Mouse (Mus musculus): Measurements from ENCODE around the gene Ckap5.
"Not testable (repeated sequence)": the region's sequence is repeated elsewhere in the genome, so short reads cannot be mapped to it uniquely, and the experiment has no call there.

The Ckap5 gene

DNA sequence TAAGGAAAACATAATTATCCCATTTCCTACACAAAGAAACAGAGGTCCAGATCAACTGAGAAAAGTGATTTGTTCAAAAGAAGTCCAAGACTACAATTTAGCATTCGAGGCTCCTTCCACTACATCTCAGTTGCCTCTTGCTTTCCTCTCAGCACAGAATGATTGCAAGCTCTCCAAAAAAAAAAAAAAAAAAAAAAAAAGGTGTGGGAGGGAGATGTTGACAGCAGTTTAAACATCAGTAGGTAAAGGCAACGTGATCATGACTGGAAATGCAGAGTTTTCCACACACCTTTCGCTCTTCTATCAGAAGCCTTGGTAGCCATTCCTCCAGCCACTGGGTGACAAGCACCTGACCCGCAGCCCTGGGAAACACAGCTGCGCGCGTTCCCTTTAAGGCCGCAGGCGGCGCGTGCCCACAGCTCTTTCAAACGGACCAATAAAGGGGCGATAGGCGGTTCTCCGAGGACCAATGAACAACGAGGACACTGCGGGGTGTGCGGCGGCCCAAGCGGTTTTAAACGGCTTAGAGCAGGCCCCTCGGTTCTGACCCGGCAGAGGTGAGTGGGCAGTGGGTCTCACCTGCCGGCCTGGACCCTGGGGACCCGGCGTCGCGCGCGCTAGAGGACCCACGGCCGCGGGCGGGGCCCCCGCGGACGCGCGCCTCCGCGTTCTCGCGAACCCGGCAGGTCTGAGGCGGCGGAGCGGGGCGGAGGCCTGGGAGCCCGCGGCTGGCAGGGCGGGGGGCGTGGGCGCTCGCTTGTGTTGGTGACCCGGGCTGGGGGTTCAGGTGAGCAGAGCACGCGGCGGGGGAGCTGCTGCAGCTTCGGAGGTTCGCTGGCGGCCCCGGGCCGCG is at the start of gene Ckap5:
Ckap5 (plus strand) TSS at position 469 of the 853 bp plus-strand sequence.
- DNase-seq (ENCODE audit: low read depth, low spot score): peak; percentile 95

DNA sequence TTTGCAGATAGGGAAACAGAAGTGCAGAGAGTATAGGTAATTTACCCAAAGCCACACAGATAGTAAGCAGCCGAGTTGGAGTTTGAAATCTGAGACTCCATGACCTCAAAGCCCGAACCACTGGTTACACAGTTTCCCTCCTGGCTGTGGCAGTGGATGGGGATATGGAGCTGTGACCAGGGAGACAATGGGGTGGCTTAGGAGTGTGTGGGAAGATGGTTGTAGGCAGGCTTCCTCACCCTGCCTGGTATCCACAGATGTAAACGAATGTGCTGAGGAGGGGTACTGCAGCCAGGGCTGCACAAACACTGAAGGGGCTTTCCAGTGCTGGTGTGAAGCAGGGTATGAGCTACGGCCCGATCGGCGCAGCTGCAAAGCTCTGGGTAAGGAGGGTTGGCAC is 49.7 kb upstream of the Ckap5 start:
- no peak for DNase-seq (ENCODE audit: low read depth, low spot score)

DNA sequence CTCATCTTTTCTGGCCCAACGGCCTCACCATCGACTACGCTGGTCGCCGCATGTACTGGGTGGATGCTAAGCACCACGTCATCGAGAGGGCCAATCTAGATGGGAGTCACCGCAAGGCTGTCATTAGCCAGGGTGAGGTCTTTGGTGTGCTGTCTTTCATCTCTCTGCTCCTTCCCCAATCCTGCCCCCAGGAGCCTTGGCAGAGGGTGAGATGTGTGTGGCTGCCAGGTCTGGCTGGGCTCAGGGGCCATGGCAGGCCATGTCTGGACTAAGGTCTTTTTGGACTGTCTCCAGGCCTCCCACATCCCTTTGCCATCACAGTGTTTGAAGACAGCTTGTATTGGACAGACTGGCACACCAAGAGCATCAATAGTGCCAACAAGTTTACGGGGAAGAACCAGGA is 46.2 kb upstream of the Ckap5 start:
- DNase-seq (ENCODE audit: low read depth, low spot score): no peak

DNA sequence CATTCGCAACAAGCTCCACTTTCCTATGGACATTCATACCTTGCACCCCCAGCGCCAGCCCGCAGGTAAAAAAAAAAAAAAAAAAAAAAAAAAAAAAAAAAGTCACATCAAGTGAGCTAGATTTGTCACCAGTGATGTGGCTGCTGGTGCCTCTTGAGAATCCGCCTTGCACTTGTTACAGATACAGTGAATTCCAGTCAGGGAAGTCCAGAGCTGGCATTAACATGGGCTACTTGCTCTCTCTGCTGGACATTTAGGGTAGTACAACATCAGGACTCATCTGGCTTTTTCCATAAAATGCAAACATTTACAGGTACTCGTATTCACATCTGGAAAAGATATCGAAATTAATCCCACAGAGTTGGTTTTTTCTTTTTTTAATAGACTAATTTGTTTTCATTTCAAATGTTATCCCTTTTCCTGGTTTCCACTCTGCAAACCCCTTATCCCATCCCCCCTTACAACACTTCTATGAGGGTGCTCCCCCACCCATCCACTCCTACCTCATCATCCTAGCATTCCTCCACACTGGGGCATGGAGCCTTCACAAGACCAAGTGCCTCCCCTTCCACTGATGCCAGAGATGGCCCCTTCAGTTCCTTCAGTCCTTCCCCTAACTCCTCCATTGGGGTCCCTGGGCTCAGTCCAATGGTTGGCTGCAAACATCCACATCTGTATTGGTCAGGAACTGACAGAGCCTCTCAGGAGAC is 45.6 kb upstream of the Ckap5 start:
- peak; percentile 82 for DNase-seq (ENCODE audit: low read depth, low spot score)

DNA sequence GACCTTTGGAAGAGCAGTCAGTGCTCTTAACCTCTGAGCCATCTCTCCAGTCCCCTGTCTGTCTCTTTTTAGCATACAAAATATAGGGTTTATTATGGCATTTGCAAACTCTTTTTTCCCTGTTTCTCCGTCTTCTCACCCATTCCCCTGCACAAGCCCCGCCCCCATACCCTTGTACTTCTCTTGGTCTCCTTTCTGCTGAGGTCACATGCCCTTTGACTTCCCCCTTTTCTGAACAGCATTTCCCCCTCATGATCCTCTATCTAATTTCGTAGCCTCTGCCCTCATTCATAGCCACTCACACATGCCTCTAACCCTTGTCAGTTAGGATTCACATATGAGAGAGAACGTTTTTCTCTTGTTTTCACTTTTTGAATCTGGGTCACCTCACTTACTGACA is 41.9 kb upstream of the Ckap5 start:
- DNase-seq (ENCODE audit: low read depth, low spot score): no peak

DNA sequence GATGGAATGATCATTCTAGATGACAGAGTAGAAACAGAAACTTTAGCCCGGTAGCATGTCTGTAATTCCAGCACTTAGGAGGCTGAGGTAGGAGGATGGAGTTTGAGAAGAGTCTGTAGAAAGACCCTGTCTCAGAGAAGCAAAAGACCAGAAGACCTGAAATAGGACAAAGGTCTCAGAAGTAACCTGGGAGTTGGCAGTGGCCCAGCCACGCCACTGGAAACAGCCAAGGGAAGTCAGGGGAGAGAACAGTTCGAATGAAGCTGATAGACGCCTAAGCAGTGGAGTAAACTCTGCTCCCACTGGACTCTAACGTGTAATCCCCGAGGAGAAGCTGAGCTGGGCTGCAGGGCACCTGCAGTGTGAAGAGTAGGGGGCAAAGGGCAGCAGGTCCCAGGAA is 41.3 kb upstream of the Ckap5 start:
- DNase-seq (ENCODE audit: low read depth, low spot score): no peak

DNA sequence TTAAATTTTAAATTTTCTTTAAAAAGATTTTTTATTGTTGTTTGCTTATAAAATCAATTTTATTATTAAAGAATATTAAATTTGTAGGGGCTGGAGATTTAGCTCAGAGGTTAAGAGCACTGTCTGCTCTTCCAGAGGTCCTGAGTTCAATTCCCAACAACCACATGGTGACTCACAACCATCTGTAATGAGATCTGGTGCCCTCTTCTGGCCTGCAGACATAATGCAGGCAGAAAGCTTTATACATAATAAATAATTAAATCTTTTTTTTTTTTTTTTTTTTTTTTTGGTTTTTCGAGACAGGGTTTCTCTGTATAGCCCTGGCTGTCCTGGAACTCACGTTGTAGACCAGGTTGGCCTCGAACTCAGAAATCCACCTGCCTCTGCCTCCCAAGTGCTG is 39.3 kb upstream of the Ckap5 start:
- not testable (repeated sequence) for DNase-seq (ENCODE audit: low read depth, low spot score)

DNA sequence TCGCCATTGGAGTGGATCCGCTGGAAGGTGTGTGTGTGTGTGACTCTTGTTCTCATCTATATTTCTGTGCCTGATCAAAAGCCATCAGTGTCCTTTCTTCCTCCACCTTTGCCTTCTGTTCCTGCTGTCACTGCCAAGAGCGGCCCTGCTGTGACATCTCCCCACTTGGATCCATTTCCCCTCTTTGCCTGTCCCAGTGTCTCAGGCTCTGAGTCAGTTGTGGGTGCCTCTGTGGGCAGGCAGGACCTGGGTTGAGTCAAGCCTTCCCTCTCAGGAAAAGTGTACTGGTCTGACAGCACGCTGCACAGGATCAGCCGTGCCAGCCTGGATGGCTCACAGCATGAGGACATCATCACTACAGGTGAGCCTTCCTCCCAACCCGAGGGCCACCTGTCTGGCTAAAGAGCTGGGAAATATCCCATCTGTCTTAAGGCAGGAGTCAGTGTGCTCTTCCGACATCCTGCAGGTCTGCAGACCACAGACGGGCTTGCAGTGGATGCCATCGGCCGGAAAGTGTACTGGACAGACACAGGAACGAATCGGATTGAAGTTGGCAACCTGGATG is 34.4 kb upstream of the Ckap5 start:
- DNase-seq (ENCODE audit: low read depth, low spot score): no peak

DNA sequence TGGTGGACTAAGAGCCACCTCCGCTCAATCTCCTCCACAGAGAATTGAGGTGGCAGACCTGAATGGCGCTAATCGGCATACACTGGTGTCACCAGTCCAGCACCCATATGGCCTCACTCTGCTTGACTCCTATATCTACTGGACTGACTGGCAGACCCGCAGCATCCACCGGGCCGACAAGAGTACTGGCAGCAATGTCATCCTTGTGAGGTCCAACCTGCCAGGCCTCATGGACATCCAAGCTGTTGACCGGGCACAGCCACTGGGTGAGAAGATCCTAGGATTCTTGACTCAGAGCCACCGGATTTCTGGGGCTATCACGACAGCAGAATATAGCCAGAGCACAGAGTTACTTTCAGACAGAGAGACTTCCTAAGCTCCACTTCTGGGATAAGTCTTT is 32.6 kb upstream of the Ckap5 start:
- no peak for DNase-seq (ENCODE audit: low read depth, low spot score)

DNA sequence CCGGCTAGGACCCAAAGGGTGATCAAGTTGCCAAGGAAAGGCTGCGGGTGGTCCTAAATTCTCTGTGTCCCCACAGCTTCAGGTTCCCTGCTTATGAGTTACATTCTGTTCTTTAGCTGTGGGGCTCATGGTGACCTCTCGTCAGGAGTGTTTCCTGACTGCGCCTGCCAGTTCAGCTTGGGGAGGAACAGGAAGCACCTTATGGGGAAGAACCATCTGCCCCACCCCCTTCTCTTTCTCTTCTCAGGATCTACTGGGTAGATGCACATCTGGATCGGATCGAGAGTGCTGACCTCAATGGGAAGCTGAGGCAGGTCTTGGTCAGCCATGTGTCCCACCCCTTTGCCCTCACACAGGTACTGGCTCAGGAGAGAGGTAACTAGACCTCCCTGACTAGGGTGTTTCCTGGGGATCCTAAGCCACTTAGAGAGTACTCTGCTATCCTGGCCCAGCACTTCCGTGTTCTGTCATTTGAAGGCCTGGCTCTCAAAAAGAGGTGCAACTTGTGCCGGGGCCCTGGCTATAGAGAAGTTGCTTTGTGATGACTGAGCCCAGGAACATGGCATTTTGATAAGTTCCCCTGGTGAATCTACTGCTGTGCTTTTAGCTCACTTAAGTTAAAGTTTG is 28.4 kb upstream of the Ckap5 start:
- DNase-seq (ENCODE audit: low read depth, low spot score): no peak

DNA sequence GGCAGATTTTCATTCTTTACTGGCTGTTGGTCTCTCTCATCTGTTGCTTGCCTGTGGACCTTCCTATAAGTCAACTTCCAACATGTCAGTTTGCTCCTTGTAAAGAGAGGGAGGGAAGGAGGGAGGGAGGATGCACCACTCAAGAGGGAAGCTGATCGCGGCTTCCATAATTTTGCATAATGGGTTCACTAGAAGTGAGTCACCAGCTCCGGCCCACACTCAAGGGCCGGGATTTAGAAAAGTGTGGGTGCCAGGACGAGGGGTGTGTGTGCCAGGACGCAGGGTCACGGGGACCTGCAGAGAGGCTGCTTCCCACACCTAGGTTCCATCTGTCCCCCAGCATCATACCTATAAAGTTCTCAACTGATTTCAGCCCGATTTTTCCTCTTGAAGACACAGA is 18.5 kb upstream of the Ckap5 start:
- DNase-seq (ENCODE audit: low read depth, low spot score): no peak

DNA sequence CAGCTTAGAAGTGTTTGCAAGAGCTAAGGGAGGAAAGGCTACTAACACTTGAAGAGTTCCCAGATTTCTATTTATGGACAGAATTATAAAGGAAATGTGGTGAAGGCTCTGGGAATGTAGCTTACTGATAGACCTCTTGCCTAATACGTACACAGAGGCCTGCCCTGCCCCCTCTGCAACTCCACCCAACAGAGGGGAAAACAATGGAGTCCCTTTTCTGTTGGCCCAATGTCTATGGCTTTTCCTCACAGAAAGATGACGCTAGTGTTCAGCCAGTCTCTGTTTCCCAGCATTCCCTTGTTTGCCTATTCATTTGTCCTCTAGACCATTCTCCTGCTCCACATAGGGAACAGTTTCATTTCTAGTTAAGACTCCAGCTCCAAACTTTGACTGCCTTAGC is 9.4 kb upstream of the Ckap5 start:
- peak; percentile 12 for DNase-seq (ENCODE audit: low read depth, low spot score)

DNA sequence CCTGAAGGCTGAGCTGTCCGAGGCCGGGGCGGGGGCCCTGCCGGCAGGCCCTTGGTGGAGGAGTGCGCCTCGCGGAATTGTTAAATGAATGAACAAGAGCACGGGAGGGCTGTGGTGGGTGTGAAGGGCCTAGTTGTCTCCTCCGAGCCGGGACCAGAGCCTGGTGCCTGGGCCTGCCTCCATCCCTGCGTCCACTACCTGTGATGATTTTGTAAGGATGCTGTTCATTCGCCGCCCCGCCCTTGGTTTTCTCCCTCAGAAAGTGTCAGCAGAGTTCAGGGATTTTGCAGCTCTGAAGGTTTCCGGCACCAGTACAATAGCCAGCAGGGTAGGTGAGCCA is 555 bp downstream of the Ckap5 start:
- peak; percentile 36 for DNase-seq (ENCODE audit: low read depth, low spot score)

DNA sequence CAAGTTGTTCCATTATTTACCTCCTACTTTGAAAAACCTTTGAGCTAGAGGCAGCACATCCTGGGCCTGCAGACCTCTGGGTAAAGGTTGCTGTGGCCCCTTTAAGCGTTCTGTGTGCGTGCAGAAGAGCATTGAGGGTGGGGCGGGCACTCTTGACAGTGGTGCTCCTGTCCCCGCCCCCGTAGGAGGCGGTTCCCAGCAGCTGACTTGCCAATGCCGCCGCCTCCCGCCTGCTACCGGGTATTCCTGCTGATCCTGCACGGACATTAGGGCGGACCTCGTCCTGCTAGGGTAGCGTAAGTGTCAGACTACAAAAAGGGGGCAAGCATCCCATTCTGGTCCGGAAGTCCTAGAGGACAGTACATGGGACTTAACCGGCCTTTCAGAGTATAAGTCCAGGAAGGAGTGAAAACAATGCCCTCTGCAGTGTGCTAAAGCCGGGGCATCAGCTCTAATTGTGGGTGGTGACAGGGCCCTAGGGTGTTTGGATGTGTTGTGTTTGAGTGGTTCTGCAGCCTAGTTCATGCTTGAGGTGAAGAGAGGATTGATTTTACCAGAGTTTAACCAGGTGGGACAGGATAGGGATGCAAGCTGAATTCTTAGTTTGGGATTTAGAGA is 11.1 kb downstream of the Ckap5 start:
- peak; percentile 74 for DNase-seq (ENCODE audit: low read depth, low spot score)

DNA sequence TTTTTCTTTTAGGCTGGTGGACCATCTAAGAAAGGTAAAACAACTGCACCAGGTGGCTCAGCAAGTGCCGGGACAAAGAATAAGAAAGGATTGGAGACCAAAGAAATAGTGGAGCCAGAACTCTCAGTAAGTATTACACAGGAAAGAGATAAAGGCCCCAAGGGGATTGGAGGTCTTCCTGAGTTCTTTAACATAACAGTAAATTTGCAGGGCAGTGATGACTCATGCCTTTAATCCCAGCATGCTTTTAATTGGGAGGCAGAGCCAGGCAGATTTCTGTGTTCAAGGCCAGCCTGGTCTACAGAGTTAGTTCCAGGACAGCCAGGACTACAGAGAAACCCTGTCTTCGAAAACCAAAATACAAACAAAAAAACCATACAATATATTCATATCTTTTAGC is 41.6 kb downstream of the Ckap5 start:
- DNase-seq (ENCODE audit: low read depth, low spot score): no peak

DNA sequence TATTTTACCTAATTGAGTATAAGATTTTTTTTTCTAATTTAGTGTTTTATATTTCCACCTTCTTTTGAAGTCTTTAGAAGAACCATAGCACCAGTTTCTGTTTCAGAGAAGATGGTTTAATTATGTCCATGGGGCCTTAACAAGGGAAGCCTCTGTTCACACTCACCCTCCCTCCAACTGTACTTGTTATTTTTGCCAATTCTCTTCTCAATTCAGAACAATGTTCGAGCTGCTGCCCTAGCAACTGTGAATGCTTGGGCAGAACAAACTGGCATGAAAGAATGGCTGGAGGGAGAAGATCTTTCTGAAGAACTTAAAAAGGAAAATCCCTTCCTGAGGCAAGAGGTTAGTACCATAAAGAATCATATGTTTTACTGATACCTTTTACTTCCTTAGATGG is 54.3 kb downstream of the Ckap5 start:
- no peak for DNase-seq (ENCODE audit: low read depth, low spot score)

DNA sequence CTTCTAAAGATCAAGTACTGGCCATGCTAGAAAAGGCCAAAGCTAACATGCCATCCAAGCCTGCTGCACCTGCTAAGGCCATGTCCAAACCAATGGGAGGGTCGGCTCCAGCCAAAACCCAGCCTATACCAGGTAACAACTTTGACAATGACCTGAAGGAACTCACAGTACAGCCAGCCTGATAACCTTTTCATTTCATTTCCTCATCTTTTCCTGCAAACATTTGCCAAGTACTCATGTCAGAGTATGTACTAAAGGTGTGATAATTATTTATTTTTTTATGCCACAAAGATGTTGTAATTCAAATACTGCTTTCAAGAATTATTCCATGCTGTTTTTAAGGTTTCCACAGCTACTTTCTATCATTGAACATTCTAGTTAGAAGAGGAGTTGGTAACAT is 59.7 kb downstream of the Ckap5 start:
- DNase-seq (ENCODE audit: low read depth, low spot score): no peak

DNA sequence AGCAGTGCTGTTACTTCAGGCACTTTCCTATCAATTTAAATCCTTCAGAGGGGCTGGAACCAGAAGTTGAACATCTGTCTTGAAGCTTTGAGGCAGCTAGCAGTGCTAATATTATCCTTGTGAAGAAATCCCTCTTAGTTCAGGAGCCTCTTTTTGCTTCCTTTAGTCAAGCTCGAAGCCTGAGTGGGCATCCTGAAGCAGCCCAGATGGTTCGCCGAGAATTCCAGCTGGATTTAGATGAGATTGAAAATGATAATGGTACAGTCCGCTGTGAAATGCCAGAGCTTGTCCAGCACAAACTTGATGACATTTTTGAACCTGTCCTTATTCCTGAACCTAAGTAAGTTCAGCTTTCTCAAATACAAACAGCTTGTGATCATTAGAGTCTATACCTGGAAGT is 73.9 kb downstream of the Ckap5 start:
- DNase-seq (ENCODE audit: low read depth, low spot score): no peak

DNA sequence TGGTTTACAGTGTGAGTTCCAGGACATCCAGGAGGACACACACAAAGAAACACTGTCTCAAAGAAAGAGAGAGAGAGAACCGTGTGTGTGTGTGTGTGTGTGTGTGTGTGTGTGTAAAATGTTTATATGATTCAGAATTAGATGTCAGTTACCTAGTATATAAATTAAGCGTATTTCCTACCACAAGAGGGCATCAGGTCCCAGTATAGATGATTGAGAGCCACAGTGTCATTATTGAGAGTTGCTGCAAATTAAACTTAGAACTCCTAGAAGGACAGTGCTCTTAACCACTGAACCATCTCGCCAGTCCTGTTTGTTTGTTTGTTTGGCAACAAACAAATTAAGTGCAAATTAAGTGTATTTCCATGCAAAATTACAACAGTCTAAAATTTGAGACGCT is 75.8 kb downstream of the Ckap5 start:
- DNase-seq (ENCODE audit: low read depth, low spot score): no peak

DNA sequence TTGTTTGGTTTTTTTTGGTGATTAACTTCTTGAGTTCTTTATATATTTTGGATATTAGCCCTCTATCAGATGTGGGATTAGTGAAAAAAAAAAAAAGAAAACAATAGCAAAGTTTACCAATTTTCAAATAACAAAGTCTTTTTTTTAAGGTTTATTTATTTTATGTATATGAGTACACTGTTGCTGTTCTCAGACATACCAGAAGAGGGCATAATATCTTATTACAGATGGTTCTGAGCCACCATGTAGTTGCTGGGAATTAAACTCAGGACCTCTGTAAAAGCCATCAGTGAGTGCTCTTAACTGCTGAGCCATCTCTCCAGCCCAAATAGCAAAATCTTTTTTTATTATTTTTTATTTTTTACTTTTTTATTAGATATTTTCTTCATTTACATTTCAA is 82.8 kb downstream of the Ckap5 start:
- DNase-seq (ENCODE audit: low read depth, low spot score): not testable (repeated sequence)

DNA sequence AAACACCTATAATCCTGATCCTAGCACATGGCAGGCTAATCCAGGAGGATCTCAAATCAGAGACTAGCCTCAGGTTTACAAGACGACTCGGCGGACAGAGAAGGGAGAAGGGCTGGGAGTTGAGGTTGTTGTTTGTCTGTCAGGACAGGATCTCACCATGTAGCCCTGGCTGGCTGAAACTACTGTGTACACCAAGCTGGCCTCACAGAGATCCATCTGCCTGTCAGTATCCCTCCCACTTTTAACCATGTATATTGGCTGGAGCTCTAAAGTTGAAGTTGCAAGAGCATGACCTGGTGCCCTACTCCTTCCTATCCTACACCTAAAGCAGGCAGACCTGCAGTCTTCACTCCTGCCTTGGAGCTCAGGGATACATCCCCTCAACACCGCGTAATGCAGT is 95.8 kb downstream of the Ckap5 start:
- DNase-seq (ENCODE audit: low read depth, low spot score): no peak

DNA sequence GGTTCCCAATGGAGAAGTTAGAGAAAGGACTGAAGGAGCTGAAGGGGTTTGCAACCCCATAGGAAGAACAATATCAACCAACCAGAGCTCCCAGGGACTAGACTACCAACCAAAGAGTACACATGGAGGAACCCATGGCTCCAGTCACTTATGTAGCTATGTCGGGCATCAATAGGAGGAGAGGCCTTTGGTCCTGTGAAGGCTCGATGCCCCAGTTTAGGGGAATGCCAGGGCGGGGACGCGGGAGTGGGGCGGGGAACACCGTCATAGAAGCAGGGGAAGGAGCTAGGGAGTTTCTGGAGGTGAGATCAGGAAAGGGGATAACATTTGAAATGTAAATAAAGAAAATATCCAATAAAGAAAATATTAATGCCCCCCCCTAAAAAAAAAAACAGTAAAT is 96.8 kb downstream of the Ckap5 start:
- DNase-seq (ENCODE audit: low read depth, low spot score): not testable (repeated sequence)
